Mouse (Mus musculus) splenic B cell, adult 2 months (primary cell): ENCODE measurements at regions not wholly inside any gene's neighbourhood (a gene's known extent, or its start where the extent isn't known, plus 50 kb on each side); places are given as distances from the start of the nearest gene placed in this dataset.
A peak's percentile ranks its signal among the peaks of the same experiment; 100 is the strongest.

ENCODE experiments used
- DNase-seq: peaks from one replicate; pipeline ENCODE4 v3.0.0-alpha.2; 2011; ENCODE audit warnings: low read depth, low spot score
- H3K27me3 ChIP-seq: 2 replicates; pipeline ENCODE4 v1.6.1; 2012; ENCODE audit warnings: mild to moderate bottlenecking, low read length, moderate library complexity, mixed read lengths; ENCODE audit not compliant: control insufficient read depth, poor library complexity, insufficient read depth, severe bottlenecking
- H3K36me3 ChIP-seq: 2 replicates; pipeline ENCODE4 v1.6.1; 2012; ENCODE audit warnings: mild to moderate bottlenecking, low read length, moderate library complexity, mixed read lengths; ENCODE audit not compliant: control insufficient read depth, poor library complexity, insufficient read depth, severe bottlenecking

GRCm38 (mm10) chr16:24173783-24174518 lies 185.3 kb upstream of the Bcl6 start:
- no peaks in the 10 kb centered on the region for H3K27me3 ChIP-seq
- no peaks in the 10 kb centered on the region for H3K36me3 ChIP-seq
- no peak for DNase-seq

DNA sequence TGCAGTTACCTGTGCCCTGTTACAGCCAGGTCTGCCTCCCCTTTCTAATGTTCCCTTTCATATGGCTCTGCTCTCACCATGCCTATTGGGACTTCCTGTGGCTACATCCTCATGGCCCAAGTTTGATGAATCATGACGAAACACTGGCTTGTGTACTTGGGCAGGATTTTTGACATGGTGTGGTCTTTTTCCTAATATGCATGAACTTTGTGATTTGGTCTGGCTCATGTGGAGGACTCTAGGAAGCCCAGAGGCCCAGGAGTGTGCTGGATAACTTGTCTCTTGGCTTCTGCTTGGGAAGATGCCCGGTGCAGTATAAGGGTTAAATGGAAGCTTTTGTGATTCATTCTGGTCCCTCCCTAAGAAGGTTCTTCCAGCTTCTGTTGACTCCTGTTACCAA lies 184.0 kb upstream of the Bcl6 start:
- no peak for DNase-seq

DNA sequence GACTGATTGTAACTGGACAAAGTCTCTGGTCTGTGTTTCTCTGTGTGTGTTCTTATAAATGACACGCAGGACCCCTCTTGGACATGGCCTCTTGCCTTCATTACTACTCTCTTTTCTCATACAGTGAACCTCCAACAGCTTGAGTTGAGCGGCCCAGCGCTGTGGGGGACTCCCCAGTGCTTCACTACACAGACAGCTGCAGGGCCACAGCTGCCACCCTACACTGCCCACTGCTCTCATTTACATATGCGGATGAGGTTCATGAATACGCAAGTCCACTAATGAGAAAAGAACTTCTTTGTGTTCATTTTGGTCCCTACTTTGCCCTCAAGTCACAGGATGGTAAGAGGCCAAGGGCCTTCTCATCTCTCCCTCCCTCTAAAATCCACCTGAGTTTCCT lies 183.4 kb upstream of the Bcl6 start:
- no peaks in the 10 kb centered on the region for H3K27me3 ChIP-seq
- DNase-seq: peak; percentile 72
- H3K36me3 ChIP-seq: no peaks in the 10 kb centered on the region

More for the DNA sequence above, 184.0 kb upstream of the Bcl6 start:
- H3K27me3 ChIP-seq: no peaks in the 10 kb centered on the region
- H3K36me3 ChIP-seq: no peaks in the 10 kb centered on the region

GRCm38 (mm10) chr16:24171161-24171560 lies 182.5 kb upstream of the Bcl6 start:
- no peaks in the 10 kb centered on the region for H3K27me3 ChIP-seq
- no peaks in the 10 kb centered on the region for H3K36me3 ChIP-seq
- DNase-seq: no peak

GRCm38 (mm10) chr16:24166496-24166895 lies 177.8 kb upstream of the Bcl6 start:
- DNase-seq: no peak
- H3K36me3 ChIP-seq: no peaks in the 10 kb centered on the region
- no peaks in the 10 kb centered on the region for H3K27me3 ChIP-seq

GRCm38 (mm10) chr16:24165461-24166081 lies 176.9 kb upstream of the Bcl6 start:
- DNase-seq: peak; percentile 77
- Histone ChIP-seq H3K27me3 (no peaks in the 10 kb centered on the region), H3K36me3 (no peaks in the 10 kb centered on the region)

- no peaks in the 10 kb centered on the region for H3K36me3 ChIP-seq
- H3K27me3 ChIP-seq: no peaks in the 10 kb centered on the region
- no peak for DNase-seq
Observed at GRCm38 (mm10) chr16:24160705-24161285, 172.1 kb upstream of the Bcl6 start.

DNA sequence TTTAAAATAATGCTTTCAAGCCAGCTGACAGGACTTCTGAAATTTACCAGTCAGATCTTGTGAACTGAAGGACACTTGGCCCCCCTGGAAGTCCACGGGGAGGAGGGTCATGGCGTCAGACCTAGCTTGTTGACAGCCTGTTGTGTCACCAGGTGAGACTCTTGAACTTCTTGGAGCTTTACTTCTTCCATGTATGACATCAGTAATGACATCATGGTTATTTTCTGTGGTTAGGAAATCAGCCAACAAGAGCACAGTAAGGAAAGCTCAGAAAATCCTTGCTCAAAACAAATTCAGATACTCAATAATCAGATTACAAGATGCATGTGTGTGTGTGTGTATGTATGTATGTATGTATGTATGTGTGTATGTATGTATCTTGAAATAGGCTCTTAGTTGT lies 170.7 kb upstream of the Bcl6 start:
- no peak for DNase-seq
- Histone ChIP-seq H3K36me3 (no peaks in the 10 kb centered on the region), H3K27me3 (no peaks in the 10 kb centered on the region)

- no peak for DNase-seq
- Histone ChIP-seq H3K27me3 (no peaks in the 10 kb centered on the region), H3K36me3 (no peaks in the 10 kb centered on the region)
Observed at GRCm38 (mm10) chr16:24157753-24158152, 169.1 kb upstream of the Bcl6 start.

- no peak for DNase-seq
- H3K27me3 ChIP-seq: no peaks in the 10 kb centered on the region
- no peaks in the 10 kb centered on the region for H3K36me3 ChIP-seq
Observed at GRCm38 (mm10) chr16:24156729-24157430, 168.2 kb upstream of the Bcl6 start.

GRCm38 (mm10) chr16:24154816-24155357 lies 166.2 kb upstream of the Bcl6 start:
- DNase-seq: no peak
- Histone ChIP-seq H3K27me3 (no peaks in the 10 kb centered on the region), H3K36me3 (no peaks in the 10 kb centered on the region)

- DNase-seq: no peak
- Histone ChIP-seq H3K27me3 (no peaks in the 10 kb centered on the region), H3K36me3 (no peaks in the 10 kb centered on the region)
Observed at GRCm38 (mm10) chr16:24153943-24154342, 165.3 kb upstream of the Bcl6 start.

DNA sequence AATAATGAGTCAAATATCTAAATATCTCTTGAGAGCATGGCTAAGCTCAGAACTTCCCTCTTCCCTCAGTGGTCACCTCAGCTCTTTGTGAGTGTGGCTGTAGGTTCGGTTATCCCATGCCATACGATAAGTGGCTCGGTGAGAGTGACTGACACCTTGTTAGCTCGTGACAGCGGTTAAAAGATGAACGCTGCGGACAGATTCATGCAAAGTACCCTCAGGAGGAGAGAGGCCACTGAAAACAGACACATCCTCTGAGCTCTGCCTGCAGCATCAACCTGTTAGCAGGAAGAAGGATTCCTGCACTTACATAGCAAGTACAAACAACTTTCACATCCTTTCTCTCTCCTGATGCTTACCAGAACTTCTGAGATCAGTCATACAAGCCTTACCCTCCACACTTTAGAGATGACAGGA lies 163.2 kb upstream of the Bcl6 start:
- no peaks in the 10 kb centered on the region for H3K27me3 ChIP-seq
- peak; percentile 71 for DNase-seq
- H3K36me3 ChIP-seq: no peaks in the 10 kb centered on the region

DNA sequence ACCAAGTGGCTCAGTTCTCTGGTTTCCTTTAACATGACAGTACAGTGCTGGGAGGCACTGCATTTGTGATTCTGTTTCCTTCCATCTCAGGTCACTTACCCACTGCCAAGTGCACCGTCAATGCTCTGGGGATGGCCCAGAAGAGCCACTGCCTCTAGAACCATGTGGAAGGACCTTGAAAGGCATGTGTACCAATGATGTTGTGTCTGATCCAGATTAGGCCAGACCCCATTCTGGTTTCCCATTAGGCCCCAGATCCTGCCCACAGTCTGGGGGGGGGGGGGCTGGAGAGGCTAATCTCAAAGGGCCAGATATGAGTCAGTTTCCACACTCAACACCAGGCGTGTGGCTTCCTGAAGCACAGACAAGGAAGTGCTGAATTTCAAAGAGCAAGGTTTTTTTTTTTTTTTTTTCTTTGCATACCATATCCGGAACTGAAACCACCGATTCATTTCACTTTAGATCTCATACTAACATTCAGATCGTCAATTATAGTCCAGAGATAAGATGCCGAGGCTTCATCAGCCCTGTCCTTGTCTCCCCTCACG lies 162.6 kb upstream of the Bcl6 start:
- Histone ChIP-seq H3K27me3 (no peaks in the 10 kb centered on the region), H3K36me3 (no peaks in the 10 kb centered on the region)
- DNase-seq: peak; percentile 84
